Mouse (Mus musculus): Measurements from ENCODE around the gene Bglap. TPM values are rescaled to one million over a fixed set of nuclear protein-coding genes. Genes with fewer than 3 reads are reported as not detected.
"Not testable (repeated sequence)": the region's sequence is repeated elsewhere in the genome, so short reads cannot be mapped to it uniquely, and the experiment has no call there.

Bglap gene
- 0.88 and 1.7 TPM in 2 replicates for polyA plus RNA-seq (2015; fragmentation: Nextera tagmentation; extraction: Ambion mirVana)

GRCm38 (mm10) chr3:88384364-88384763 is at the start of gene Bglap:
TSS of gene Bglap (minus strand) at chr3:88384464.
- no peak within 1 kb of the TSS for H3K27ac ChIP-seq
- no peak within 1 kb of the TSS for H3K4me3 ChIP-seq
- H3K36me3 ChIP-seq: no peaks in the 10 kb centered on the region
- peaks cover 4% of the 10 kb centered on the region; the same call in 1 of the 2 replicates for H3K4me1 ChIP-seq
- H3K9me3 ChIP-seq: no peaks in the 10 kb centered on the region
- H3K9ac ChIP-seq: no peak within 1 kb of the TSS
- no peaks in the 10 kb centered on the region for H3K27me3 ChIP-seq
- 77% methylated on average over 5 of the region's 5 CpGs for WGBS
- H3K4me2 ChIP-seq: no peak within 1 kb of the TSS
- peak; percentile 41; the same call in 1 of the 2 replicates for ATAC-seq (ENCODE audit: insufficient number of reproducible peaks, low FRiP score, low TSS enrichment, low read depth)

GRCm38 (mm10) chr3:88428639-88429038 is 44.4 kb upstream of the Bglap start:
- H3K27ac ChIP-seq; H3K9ac ChIP-seq; H3K36me3 ChIP-seq; H3K27me3 ChIP-seq; H3K4me2 ChIP-seq; ATAC-seq (ENCODE audit: insufficient number of reproducible peaks, low FRiP score, low TSS enrichment, low read depth); H3K4me3 ChIP-seq; H3K4me1 ChIP-seq; H3K9me3 ChIP-seq: not testable (repeated sequence)
- 72% methylated on average over 8 of the region's 8 CpGs for WGBS

- no peaks in the 10 kb centered on the region for H3K36me3 ChIP-seq
- H3K27ac ChIP-seq: no peak overlapping the region
- no peak for ATAC-seq (ENCODE audit: insufficient number of reproducible peaks, low FRiP score, low TSS enrichment, low read depth)
- no peak overlapping the region for H3K9ac ChIP-seq
- H3K9me3 ChIP-seq: no peaks in the 10 kb centered on the region
- no peak overlapping the region for H3K4me2 ChIP-seq
- H3K27me3 ChIP-seq: no peaks in the 10 kb centered on the region
- H3K4me3 ChIP-seq: no peak overlapping the region
- peaks cover 17% of the 10 kb centered on the region for H3K4me1 ChIP-seq
- WGBS: 81% methylated on average over 4 of the region's 4 CpGs
Observed at GRCm38 (mm10) chr3:88427342-88427905, 43.2 kb upstream of the Bglap start.

GRCm38 (mm10) chr3:88425708-88426420 is 41.6 kb upstream of the Bglap start:
- Histone ChIP-seq H3K9me3 (no peaks in the 10 kb centered on the region), H3K27me3 (no peaks in the 10 kb centered on the region), H3K4me3 (no peak overlapping the region), H3K9ac (no peak overlapping the region), H3K36me3 (peaks cover 6% of the 10 kb centered on the region), H3K4me2 (peak overlapping the region; percentile 37; the same call in 1 of the 2 replicates), H3K4me1 (peaks cover 24% of the 10 kb centered on the region), H3K27ac (no peak overlapping the region)
- 79% methylated on average over 10 of the region's 10 CpGs for WGBS
- no peak for ATAC-seq (ENCODE audit: insufficient number of reproducible peaks, low FRiP score, low TSS enrichment, low read depth)

GRCm38 (mm10) chr3:88425330-88425689 is 41.0 kb upstream of the Bglap start:
- no peak overlapping the region for H3K9ac ChIP-seq
- peak overlapping the region; percentile 51; the same call in 1 of the 2 replicates for H3K27ac ChIP-seq
- peaks cover 24% of the 10 kb centered on the region for H3K4me1 ChIP-seq
- no peak for ATAC-seq (ENCODE audit: insufficient number of reproducible peaks, low FRiP score, low TSS enrichment, low read depth)
- WGBS: 5% methylated on average over 2 of the region's 2 CpGs
- H3K9me3 ChIP-seq: no peaks in the 10 kb centered on the region
- no peaks in the 10 kb centered on the region for H3K27me3 ChIP-seq
- H3K36me3 ChIP-seq: peaks cover 12% of the 10 kb centered on the region
- peak overlapping the region; percentile 79 for H3K4me3 ChIP-seq
- peak overlapping the region; percentile 37; the same call in 1 of the 2 replicates for H3K4me2 ChIP-seq

- H3K36me3 ChIP-seq: peaks cover 17% of the 10 kb centered on the region
- peak within 1 kb of the TSS; percentile 51 for H3K27ac ChIP-seq
- peaks cover 24% of the 10 kb centered on the region for H3K4me1 ChIP-seq
- under 1% methylated on average over 35 of the region's 35 CpGs for WGBS
- H3K9ac ChIP-seq: peak within 1 kb of the TSS; percentile 53
- H3K27me3 ChIP-seq: no peaks in the 10 kb centered on the region
- peak within 1 kb of the TSS; percentile 79 for H3K4me3 ChIP-seq
- no peaks in the 10 kb centered on the region for H3K9me3 ChIP-seq
- peak within 1 kb of the TSS; percentile 89 for H3K4me2 ChIP-seq
- ATAC-seq (ENCODE audit: insufficient number of reproducible peaks, low FRiP score, low TSS enrichment, low read depth): peak; percentile 97
Observed at GRCm38 (mm10) chr3:88424605-88425329, 40.5 kb upstream of the Bglap start, which contains the start of gene Slc25a44. TSS of gene Slc25a44 (minus strand) at chr3:88425139.

- H3K27ac ChIP-seq: no peak overlapping the region
- H3K9ac ChIP-seq: no peak overlapping the region
- WGBS: 57% methylated on average over 9 of the region's 9 CpGs
- H3K4me1 ChIP-seq: peaks cover 24% of the 10 kb centered on the region
- no peaks in the 10 kb centered on the region for H3K9me3 ChIP-seq
- H3K27me3 ChIP-seq: no peaks in the 10 kb centered on the region
- H3K4me3 ChIP-seq: no peak overlapping the region
- no peak for ATAC-seq (ENCODE audit: insufficient number of reproducible peaks, low FRiP score, low TSS enrichment, low read depth)
- H3K4me2 ChIP-seq: no peak overlapping the region
- H3K36me3 ChIP-seq: peaks cover 42% of the 10 kb centered on the region
Observed at GRCm38 (mm10) chr3:88422020-88422720, 37.9 kb upstream of the Bglap start.

GRCm38 (mm10) chr3:88420771-88421170 is 36.5 kb upstream of the Bglap start:
- Histone ChIP-seq H3K27ac (no peak overlapping the region), H3K4me3 (no peak overlapping the region), H3K4me2 (no peak overlapping the region), H3K4me1 (peaks cover 24% of the 10 kb centered on the region), H3K36me3 (peaks cover 54% of the 10 kb centered on the region), H3K9ac (no peak overlapping the region), H3K27me3 (no peaks in the 10 kb centered on the region), H3K9me3 (no peaks in the 10 kb centered on the region)
- 95% methylated on average over 19 of the region's 19 CpGs for WGBS
- ATAC-seq (ENCODE audit: insufficient number of reproducible peaks, low FRiP score, low TSS enrichment, low read depth): no peak

- Histone ChIP-seq H3K4me1 (peaks cover 12% of the 10 kb centered on the region), H3K27ac (no peak overlapping the region), H3K4me2 (no peak overlapping the region), H3K9me3 (no peaks in the 10 kb centered on the region), H3K36me3 (peaks cover 80% of the 10 kb centered on the region), H3K9ac (no peak overlapping the region), H3K4me3 (no peak overlapping the region), H3K27me3 (no peaks in the 10 kb centered on the region)
- WGBS: 85% methylated on average over 6 of the region's 6 CpGs
- no peak for ATAC-seq (ENCODE audit: insufficient number of reproducible peaks, low FRiP score, low TSS enrichment, low read depth)
Observed at GRCm38 (mm10) chr3:88418016-88418415, 33.8 kb upstream of the Bglap start.

- no peaks in the 10 kb centered on the region for H3K9me3 ChIP-seq
- no peak overlapping the region for H3K27ac ChIP-seq
- no peaks in the 10 kb centered on the region for H3K27me3 ChIP-seq
- peaks cover 92% of the 10 kb centered on the region for H3K36me3 ChIP-seq
- no peak for ATAC-seq (ENCODE audit: insufficient number of reproducible peaks, low FRiP score, low TSS enrichment, low read depth)
- WGBS: 88% methylated on average over 4 of the region's 4 CpGs
- no peak overlapping the region for H3K4me2 ChIP-seq
- no peak overlapping the region for H3K4me3 ChIP-seq
- peaks cover 5% of the 10 kb centered on the region for H3K4me1 ChIP-seq
- no peak overlapping the region for H3K9ac ChIP-seq
Observed at GRCm38 (mm10) chr3:88415668-88416067, 31.4 kb upstream of the Bglap start.

- 89% methylated on average over 11 of the region's 11 CpGs for WGBS
- ATAC-seq (ENCODE audit: insufficient number of reproducible peaks, low FRiP score, low TSS enrichment, low read depth): no peak
- H3K4me2 ChIP-seq: no peak overlapping the region
- H3K27ac ChIP-seq: no peak overlapping the region; the same call in 1 of the 2 replicates
- H3K9ac ChIP-seq: no peak overlapping the region
- no peaks in the 10 kb centered on the region for H3K9me3 ChIP-seq
- no peak overlapping the region for H3K4me3 ChIP-seq
- no peaks in the 10 kb centered on the region for H3K27me3 ChIP-seq
- H3K36me3 ChIP-seq: peaks cover 61% of the 10 kb centered on the region
- H3K4me1 ChIP-seq: peaks cover 30% of the 10 kb centered on the region
Observed at GRCm38 (mm10) chr3:88412636-88413035, 28.4 kb upstream of the Bglap start.

Data from limb, embryonic 15.5 days (tissue).